Mouse (Mus musculus): Measurements from ENCODE around the gene Sh2b3. TPM values are rescaled to one million over a fixed set of nuclear protein-coding genes. Genes with fewer than 3 reads are reported as not detected.
"Not testable (repeated sequence)": the region's sequence is repeated elsewhere in the genome, so short reads cannot be mapped to it uniquely, and the experiment has no call there.

The Sh2b3 gene
- polyA plus RNA-seq, 1 experiment from 2014 or later, result 5.2 TPM

- Histone ChIP-seq H3K36me3 (ENCODE audit: control insufficient read depth, insufficient read depth, low read length) (peaks cover 6% of the 10 kb centered on the region), H3K27ac (ENCODE audit: low read depth, low read length) (peak overlapping the region; percentile 59), H3K4me1 (ENCODE audit: control insufficient read depth, insufficient read depth, low read depth, low read length) (peaks cover 23% of the 10 kb centered on the region), H3K4me2 (ENCODE audit: low read length) (peak overlapping the region; percentile 73), H3K27me3 (replicated peaks; ENCODE audit: control insufficient read depth, insufficient read depth, low read length) (peaks cover 12% of the 10 kb centered on the region), H3K9me3 (ENCODE audit: control insufficient read depth, low read length) (no peaks in the 10 kb centered on the region), H3K4me3 (ENCODE audit: low read length) (peak overlapping the region; percentile 81), H3K9ac (ENCODE audit: low read depth, low read length) (peak overlapping the region; percentile 47)
- WGBS, result under 1% methylated on average over 17 of the region's 17 CpGs
- no peak for ATAC-seq
These were observed 10.6 kb upstream of the Sh2b3 start for GRCm38 (mm10) chr5:121848035-121848519.

GRCm38 (mm10) chr5:121847269-121847668 is 9.8 kb upstream of the Sh2b3 start:
- WGBS, result 84% methylated on average over 3 of the region's 3 CpGs
- not testable (repeated sequence) for H3K4me3 ChIP-seq (ENCODE audit: low read length); H3K9me3 ChIP-seq (ENCODE audit: control insufficient read depth, low read length); ATAC-seq; H3K36me3 ChIP-seq (ENCODE audit: control insufficient read depth, insufficient read depth, low read length); H3K9ac ChIP-seq (ENCODE audit: low read depth, low read length); H3K4me2 ChIP-seq (ENCODE audit: low read length); H3K27ac ChIP-seq (ENCODE audit: low read depth, low read length)
- Histone ChIP-seq H3K4me1 (ENCODE audit: control insufficient read depth, insufficient read depth, low read depth, low read length) (peaks cover 26% of the 10 kb centered on the region), H3K27me3 (replicated peaks; ENCODE audit: control insufficient read depth, insufficient read depth, low read length) (peaks cover 13% of the 10 kb centered on the region)

GRCm38 (mm10) chr5:121846322-121846721 is 8.9 kb upstream of the Sh2b3 start:
- Histone ChIP-seq H3K4me1 (ENCODE audit: control insufficient read depth, insufficient read depth, low read depth, low read length) (peaks cover 26% of the 10 kb centered on the region), H3K9ac (ENCODE audit: low read depth, low read length) (no peak overlapping the region), H3K27ac (ENCODE audit: low read depth, low read length) (no peak overlapping the region), H3K4me2 (ENCODE audit: low read length) (no peak overlapping the region), H3K4me3 (ENCODE audit: low read length) (no peak overlapping the region), H3K36me3 (ENCODE audit: control insufficient read depth, insufficient read depth, low read length) (no peaks in the 10 kb centered on the region), H3K27me3 (replicated peaks; ENCODE audit: control insufficient read depth, insufficient read depth, low read length) (peaks cover 16% of the 10 kb centered on the region), H3K9me3 (ENCODE audit: control insufficient read depth, low read length) (no peaks in the 10 kb centered on the region)
- ATAC-seq, result no peak
- WGBS, result 84% methylated on average over 11 of the region's 11 CpGs

GRCm38 (mm10) chr5:121845361-121845760 is 7.9 kb upstream of the Sh2b3 start:
- peaks cover 18% of the 10 kb centered on the region for H3K4me1 ChIP-seq (ENCODE audit: control insufficient read depth, insufficient read depth, low read depth, low read length)
- 34% methylated on average over 4 of the region's 4 CpGs for WGBS
- no peak overlapping the region for H3K9ac ChIP-seq (ENCODE audit: low read depth, low read length)
- ATAC-seq, result no peak
- no peak overlapping the region for H3K27ac ChIP-seq (ENCODE audit: low read depth, low read length)
- H3K9me3 ChIP-seq (ENCODE audit: control insufficient read depth, low read length), result no peaks in the 10 kb centered on the region
- H3K4me3 ChIP-seq (ENCODE audit: low read length), result no peak overlapping the region
- peaks cover 16% of the 10 kb centered on the region for H3K27me3 ChIP-seq (replicated peaks; ENCODE audit: control insufficient read depth, insufficient read depth, low read length)
- H3K4me2 ChIP-seq (ENCODE audit: low read length), result no peak overlapping the region
- H3K36me3 ChIP-seq (ENCODE audit: control insufficient read depth, insufficient read depth, low read length), result no peaks in the 10 kb centered on the region

- ATAC-seq, result no peak
- H3K4me1 ChIP-seq (ENCODE audit: control insufficient read depth, insufficient read depth, low read depth, low read length), result peaks cover 15% of the 10 kb centered on the region
- WGBS, result 21% methylated on average over 17 of the region's 17 CpGs
- H3K4me3 ChIP-seq (ENCODE audit: low read length), result peak overlapping the region; percentile 54
- H3K27me3 ChIP-seq (replicated peaks; ENCODE audit: control insufficient read depth, insufficient read depth, low read length), result peaks cover 19% of the 10 kb centered on the region
- no peak overlapping the region for H3K27ac ChIP-seq (ENCODE audit: low read depth, low read length)
- H3K36me3 ChIP-seq (ENCODE audit: control insufficient read depth, insufficient read depth, low read length), result no peaks in the 10 kb centered on the region
- peak overlapping the region; percentile 86 for H3K4me2 ChIP-seq (ENCODE audit: low read length)
- no peak overlapping the region for H3K9ac ChIP-seq (ENCODE audit: low read depth, low read length)
- H3K9me3 ChIP-seq (ENCODE audit: control insufficient read depth, low read length), result no peaks in the 10 kb centered on the region
These were observed 5.9 kb upstream of the Sh2b3 start for GRCm38 (mm10) chr5:121843138-121843905.

GRCm38 (mm10) chr5:121842665-121843118 is 5.2 kb upstream of the Sh2b3 start:
- WGBS, result 0% methylated on average over 33 of the region's 33 CpGs
- peak overlapping the region; percentile 54 for H3K4me3 ChIP-seq (ENCODE audit: low read length)
- no peaks in the 10 kb centered on the region for H3K36me3 ChIP-seq (ENCODE audit: control insufficient read depth, insufficient read depth, low read length)
- H3K27me3 ChIP-seq (replicated peaks; ENCODE audit: control insufficient read depth, insufficient read depth, low read length), result peaks cover 21% of the 10 kb centered on the region
- peak overlapping the region; percentile 86 for H3K4me2 ChIP-seq (ENCODE audit: low read length)
- H3K9ac ChIP-seq (ENCODE audit: low read depth, low read length), result peak overlapping the region; percentile 70
- no peak overlapping the region for H3K27ac ChIP-seq (ENCODE audit: low read depth, low read length)
- peaks cover 10% of the 10 kb centered on the region for H3K4me1 ChIP-seq (ENCODE audit: control insufficient read depth, insufficient read depth, low read depth, low read length)
- ATAC-seq, result peak; percentile 71
- no peaks in the 10 kb centered on the region for H3K9me3 ChIP-seq (ENCODE audit: control insufficient read depth, low read length)

- peak; percentile 16; the same call in 1 of the 2 replicates for ATAC-seq
- H3K9me3 ChIP-seq (ENCODE audit: control insufficient read depth, low read length), result no peaks in the 10 kb centered on the region
- H3K4me2 ChIP-seq (ENCODE audit: low read length), result no peak overlapping the region
- no peaks in the 10 kb centered on the region for H3K36me3 ChIP-seq (ENCODE audit: control insufficient read depth, insufficient read depth, low read length)
- no peak overlapping the region for H3K4me3 ChIP-seq (ENCODE audit: low read length)
- no peak overlapping the region for H3K9ac ChIP-seq (ENCODE audit: low read depth, low read length)
- H3K4me1 ChIP-seq (ENCODE audit: control insufficient read depth, insufficient read depth, low read depth, low read length), result peaks cover 17% of the 10 kb centered on the region
- H3K27ac ChIP-seq (ENCODE audit: low read depth, low read length), result no peak overlapping the region
- peaks cover 27% of the 10 kb centered on the region for H3K27me3 ChIP-seq (replicated peaks; ENCODE audit: control insufficient read depth, insufficient read depth, low read length)
- WGBS, result 39% methylated on average over 10 of the region's 10 CpGs
These were observed 4.5 kb upstream of the Sh2b3 start for GRCm38 (mm10) chr5:121841973-121842372.

- Histone ChIP-seq H3K27me3 (replicated peaks; ENCODE audit: control insufficient read depth, insufficient read depth, low read length) (peaks cover 29% of the 10 kb centered on the region), H3K4me2 (ENCODE audit: low read length) (no peak overlapping the region), H3K4me1 (ENCODE audit: control insufficient read depth, insufficient read depth, low read depth, low read length) (peaks cover 17% of the 10 kb centered on the region), H3K9ac (ENCODE audit: low read depth, low read length) (no peak overlapping the region), H3K36me3 (ENCODE audit: control insufficient read depth, insufficient read depth, low read length) (no peaks in the 10 kb centered on the region), H3K27ac (ENCODE audit: low read depth, low read length) (no peak overlapping the region), H3K9me3 (ENCODE audit: control insufficient read depth, low read length) (no peaks in the 10 kb centered on the region), H3K4me3 (ENCODE audit: low read length) (no peak overlapping the region)
- WGBS, result 93% methylated on average over 9 of the region's 9 CpGs
- ATAC-seq, result no peak
These were observed 4.1 kb upstream of the Sh2b3 start for GRCm38 (mm10) chr5:121841516-121841915.

GRCm38 (mm10) chr5:121839128-121839473 is 1.7 kb upstream of the Sh2b3 start:
- Histone ChIP-seq H3K36me3 (ENCODE audit: control insufficient read depth, insufficient read depth, low read length) (no peaks in the 10 kb centered on the region), H3K4me1 (ENCODE audit: control insufficient read depth, insufficient read depth, low read depth, low read length) (peaks cover 27% of the 10 kb centered on the region), H3K9me3 (ENCODE audit: control insufficient read depth, low read length) (no peaks in the 10 kb centered on the region), H3K4me3 (ENCODE audit: low read length) (peak overlapping the region; percentile 39; the same call in 1 of the 2 replicates), H3K27me3 (replicated peaks; ENCODE audit: control insufficient read depth, insufficient read depth, low read length) (peaks cover 26% of the 10 kb centered on the region), H3K27ac (ENCODE audit: low read depth, low read length) (no peak overlapping the region), H3K9ac (ENCODE audit: low read depth, low read length) (no peak overlapping the region), H3K4me2 (ENCODE audit: low read length) (peak overlapping the region; percentile 94)
- 35% methylated on average over 7 of the region's 7 CpGs for WGBS
- no peak for ATAC-seq
